Mouse (Mus musculus) heart, embryonic 13.5 days (tissue): ENCODE results near the gene Nudt2. TPM values are rescaled to one million over a fixed set of nuclear protein-coding genes. Genes with fewer than 3 reads are reported as not detected.
A peak's percentile ranks its signal among the peaks of the same experiment; 100 is the strongest.

ENCODE experiments used
- ATAC-seq: fragments of 200-750 bp; cut with Nextera tagmentation; 2 replicates; pipeline ENCODE4 v1.8.0; 2017; ENCODE audit warnings: moderate TSS enrichment; ENCODE audit not compliant: insufficient number of reproducible peaks, low FRiP score, low TSS enrichment; ENCODE audit errors: extremely low read depth
- H3K27ac ChIP-seq: fragments of 300-500 bp; sonication (generic); replicated peaks from 2 replicates; pipeline ENCODE4 v1.5.1; 2015; ENCODE audit warnings: moderate library complexity, mild to moderate bottlenecking, inconsistent platforms
- H3K27me3 ChIP-seq: fragments of 300-500 bp; sonication (generic); replicated peaks from 2 replicates; pipeline ENCODE4 v1.6.1; 2015; ENCODE audit warnings: mild to moderate bottlenecking, inconsistent platforms
- H3K36me3 ChIP-seq: fragments of 300-500 bp; sonication (generic); 2 replicates; pipeline ENCODE4 v1.6.1; 2015; ENCODE audit warnings: mild to moderate bottlenecking, inconsistent platforms
- H3K4me1 ChIP-seq: fragments of 300-500 bp; sonication (generic); 2 replicates; pipeline ENCODE4 v1.6.1; 2015; ENCODE audit warnings: inconsistent platforms
- H3K4me2 ChIP-seq: fragments of 300-500 bp; sonication (generic); 2 replicates; pipeline ENCODE4 v1.6.1; 2015; ENCODE audit warnings: inconsistent platforms, mild to moderate bottlenecking, moderate library complexity
- H3K4me3 ChIP-seq: fragments of 300-500 bp; sonication (generic); 2 replicates; pipeline ENCODE4 v1.5.1; 2015; ENCODE audit warnings: moderate library complexity, mild to moderate bottlenecking, inconsistent platforms
- H3K9ac ChIP-seq: fragments of 300-500 bp; sonication (generic); 2 replicates; pipeline ENCODE4 v1.6.1; 2015; ENCODE audit warnings: inconsistent platforms, mild to moderate bottlenecking, moderate library complexity
- H3K9me3 ChIP-seq: fragments of 300-500 bp; sonication (generic); 2 replicates; pipeline ENCODE4 v1.6.1; 2016; ENCODE audit warnings: inconsistent platforms
- WGBS: fragments of 180-500 bp; shearing (Covaris S2); methylation state at CpG from one replicate; pipeline ENCODE4 v1.1.7; 2015; ENCODE audit warnings: mixed read lengths; 5-methylcytosine and 5-hydroxymethylcytosine counted together
- polyA plus RNA-seq: library from polyadenylated mRNA; unstranded; fragments of >200 nt; fragmentation: Nextera tagmentation; extraction: Ambion mirVana; gene quantifications from 2 replicates; pipeline ENCODE4 v1.2.1, GENCODE M21; 2015

Nudt2 gene
- polyA plus RNA-seq, 1 experiment from 2014 or later: 39.6 TPM

DNA sequence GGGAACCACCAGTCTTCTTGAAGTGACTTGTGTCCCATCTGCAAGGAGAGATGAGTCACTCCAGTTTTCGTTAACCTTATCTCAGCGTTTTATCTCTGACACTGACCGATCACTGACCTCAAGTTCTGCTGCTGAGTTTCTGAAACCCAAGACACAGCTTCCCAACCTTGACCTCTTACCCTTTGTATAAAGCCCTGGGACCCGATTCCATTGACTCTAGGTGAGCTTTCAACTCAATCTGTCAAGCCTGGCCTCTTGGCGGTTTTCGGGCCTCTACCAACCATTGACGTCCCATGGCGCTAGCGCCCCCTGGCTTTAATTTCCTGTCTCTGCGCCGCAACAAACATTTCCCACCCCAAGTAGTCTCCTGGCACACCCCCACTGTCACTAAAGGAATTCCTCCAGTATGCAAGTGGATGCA is 40.2 kb downstream of the Nudt2 start:
- no peak for ATAC-seq
- Histone ChIP-seq H3K27ac (no peak overlapping the region), H3K27me3 (peaks cover 67% of the 10 kb centered on the region), H3K9me3 (no peaks in the 10 kb centered on the region), H3K4me1 (peaks cover 26% of the 10 kb centered on the region), H3K9ac (no peak overlapping the region), H3K4me2 (no peak overlapping the region), H3K4me3 (no peak overlapping the region), H3K36me3 (no peaks in the 10 kb centered on the region)
- 43% methylated on average over 11 of the region's 11 CpGs for whole genome bisulfite sequencing

DNA sequence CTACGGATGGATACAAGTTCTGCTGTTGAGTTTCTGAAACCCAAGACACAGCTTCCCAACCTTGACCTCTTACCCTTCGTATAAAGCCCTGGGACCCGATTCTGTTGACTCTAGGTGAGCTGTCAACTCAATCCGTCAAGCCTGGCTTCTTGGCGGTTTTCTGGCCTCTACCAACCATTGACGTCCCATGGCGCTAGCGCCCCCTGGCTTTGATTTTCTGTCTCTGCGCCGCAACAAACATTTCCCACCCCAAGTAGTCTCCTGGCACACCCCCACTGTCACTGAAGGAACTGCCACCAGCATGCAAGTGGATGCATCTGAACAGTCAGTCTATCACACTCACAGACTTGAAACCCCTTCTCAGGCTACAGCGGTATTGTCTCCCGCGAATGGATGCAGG is 41.2 kb downstream of the Nudt2 start:
- H3K4me3 ChIP-seq: peak overlapping the region; percentile 63
- ATAC-seq: no peak
- H3K4me2 ChIP-seq: peak overlapping the region; percentile 98
- peaks cover 26% of the 10 kb centered on the region for H3K4me1 ChIP-seq
- H3K36me3 ChIP-seq: no peaks in the 10 kb centered on the region
- peaks cover 66% of the 10 kb centered on the region for H3K27me3 ChIP-seq
- peak overlapping the region; percentile 79; the same call in 1 of the 2 replicates for H3K9ac ChIP-seq
- no peaks in the 10 kb centered on the region for H3K9me3 ChIP-seq
- no peak overlapping the region for H3K27ac ChIP-seq
- WGBS: 11% methylated on average over 13 of the region's 13 CpGs

DNA sequence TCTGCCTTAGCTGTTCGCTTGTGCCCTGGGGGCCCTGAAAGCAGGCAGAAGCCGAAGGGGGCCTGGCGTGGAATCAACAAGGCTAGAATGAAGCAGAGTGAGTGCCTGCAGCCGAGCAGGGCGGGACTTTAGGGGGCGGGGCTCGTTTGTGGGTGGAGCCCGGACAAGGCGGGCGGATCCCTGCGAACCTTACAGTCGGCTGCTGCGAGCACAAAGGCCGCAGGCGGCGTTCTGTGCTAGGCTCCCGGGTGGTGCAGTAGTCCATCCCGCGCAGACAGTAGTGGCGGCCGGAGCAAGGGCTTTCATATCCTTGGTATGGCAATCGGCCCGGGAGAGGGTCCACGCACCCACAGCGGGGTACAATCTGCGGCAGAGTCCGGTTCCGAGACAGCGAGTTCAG is 42.0 kb downstream of the Nudt2 start:
- Histone ChIP-seq H3K9me3 (no peaks in the 10 kb centered on the region), H3K36me3 (no peaks in the 10 kb centered on the region), H3K27ac (no peak overlapping the region), H3K4me1 (peaks cover 26% of the 10 kb centered on the region), H3K4me3 (peak overlapping the region; percentile 63), H3K4me2 (peak overlapping the region; percentile 98), H3K27me3 (peaks cover 66% of the 10 kb centered on the region), H3K9ac (peak overlapping the region; percentile 79)
- peak; percentile 55 for ATAC-seq
- under 1% methylated on average over 29 of the region's 29 CpGs for WGBS

DNA sequence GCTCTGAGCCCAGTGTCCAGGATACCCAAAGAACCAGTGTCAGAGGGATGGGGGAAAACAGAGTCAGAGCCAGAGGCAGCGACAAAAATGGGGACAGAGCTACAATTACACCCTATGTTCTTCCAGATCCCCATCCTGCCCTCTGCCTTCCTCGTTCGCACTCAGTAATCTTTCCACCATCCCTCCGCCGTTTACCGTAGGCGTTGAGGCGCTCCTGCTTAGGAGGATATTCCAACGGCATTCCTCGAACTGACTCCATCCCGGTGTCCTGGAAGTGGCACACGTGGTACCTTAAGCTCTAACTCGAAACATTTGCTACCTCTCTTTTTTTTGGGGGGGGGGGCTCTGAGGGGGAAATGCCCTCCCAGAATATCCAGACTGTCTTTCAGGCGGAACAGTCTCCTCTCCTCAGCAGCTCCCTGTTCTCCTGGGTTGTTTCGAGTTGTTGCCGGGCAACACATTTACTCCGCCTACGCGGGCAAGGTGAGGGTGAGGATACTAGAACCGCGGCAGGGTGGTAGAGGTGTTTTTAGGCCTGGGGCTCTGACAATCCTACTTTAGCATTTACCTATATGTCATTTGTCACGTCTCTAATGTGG is 42.5 kb downstream of the Nudt2 start:
- peak overlapping the region; percentile 98 for H3K4me2 ChIP-seq
- H3K4me1 ChIP-seq: peaks cover 21% of the 10 kb centered on the region
- peak overlapping the region; percentile 63 for H3K4me3 ChIP-seq
- H3K36me3 ChIP-seq: no peaks in the 10 kb centered on the region
- H3K9ac ChIP-seq: peak overlapping the region; percentile 79
- H3K27me3 ChIP-seq: peaks cover 66% of the 10 kb centered on the region
- no peak overlapping the region for H3K27ac ChIP-seq
- no peaks in the 10 kb centered on the region for H3K9me3 ChIP-seq
- ATAC-seq: no peak
- 3% methylated on average over 22 of the region's 22 CpGs for WGBS

DNA sequence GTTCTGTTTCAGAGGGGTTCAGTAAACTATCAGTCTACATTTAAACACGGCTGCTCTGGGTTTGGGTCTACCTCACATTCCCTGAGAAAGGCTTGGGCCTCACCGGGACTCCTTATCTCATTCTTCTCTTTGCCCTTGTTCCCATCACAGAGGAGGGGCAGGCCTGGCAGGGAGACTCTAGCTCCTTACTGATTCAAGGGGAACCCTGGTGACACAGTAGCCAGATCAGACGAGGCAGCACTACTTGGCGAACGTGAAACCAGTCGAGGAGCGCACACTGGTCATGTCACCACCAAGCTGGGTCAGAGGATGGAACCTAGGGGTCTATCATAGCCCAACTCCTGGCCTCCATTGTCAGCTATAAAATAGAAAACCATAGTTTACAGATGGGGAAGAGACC is 43.0 kb downstream of the Nudt2 start:
- H3K9me3 ChIP-seq: no peaks in the 10 kb centered on the region
- H3K4me3 ChIP-seq: no peak overlapping the region
- H3K27ac ChIP-seq: no peak overlapping the region
- H3K9ac ChIP-seq: peak overlapping the region; percentile 79; the same call in 1 of the 2 replicates
- peaks cover 67% of the 10 kb centered on the region for H3K27me3 ChIP-seq
- WGBS: 42% methylated on average over 7 of the region's 7 CpGs
- peaks cover 18% of the 10 kb centered on the region for H3K4me1 ChIP-seq
- no peak overlapping the region for H3K4me2 ChIP-seq
- ATAC-seq: no peak
- no peaks in the 10 kb centered on the region for H3K36me3 ChIP-seq

DNA sequence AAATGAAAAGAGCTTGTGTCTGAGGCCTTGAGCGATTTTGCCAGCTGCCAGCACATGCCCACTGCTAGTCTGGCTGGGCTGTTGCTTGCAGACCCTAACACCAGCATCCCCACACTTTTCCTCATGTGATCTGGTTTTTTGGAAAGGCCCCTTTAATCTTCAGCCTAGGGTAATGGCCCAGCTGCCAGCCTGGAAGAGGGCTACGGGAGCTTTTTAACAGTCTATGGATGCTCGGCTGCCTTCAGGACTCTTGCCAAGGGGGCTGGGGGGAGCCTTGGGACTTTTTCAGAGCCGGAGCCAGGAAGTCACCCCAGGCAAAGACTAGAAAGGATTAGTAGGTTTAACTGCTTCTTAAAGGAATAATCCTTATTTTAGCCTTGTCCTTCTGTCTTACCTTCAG is 48.4 kb downstream of the Nudt2 start:
- H3K4me3 ChIP-seq: no peak overlapping the region
- H3K36me3 ChIP-seq: no peaks in the 10 kb centered on the region
- no peak for ATAC-seq
- no peak overlapping the region for H3K4me2 ChIP-seq
- no peak overlapping the region for H3K27ac ChIP-seq
- peaks cover 61% of the 10 kb centered on the region for H3K27me3 ChIP-seq
- 45% methylated on average over 4 of the region's 4 CpGs for WGBS
- H3K9me3 ChIP-seq: no peaks in the 10 kb centered on the region
- H3K9ac ChIP-seq: no peak overlapping the region
- H3K4me1 ChIP-seq: no peaks in the 10 kb centered on the region; the same call in 1 of the 2 replicates

DNA sequence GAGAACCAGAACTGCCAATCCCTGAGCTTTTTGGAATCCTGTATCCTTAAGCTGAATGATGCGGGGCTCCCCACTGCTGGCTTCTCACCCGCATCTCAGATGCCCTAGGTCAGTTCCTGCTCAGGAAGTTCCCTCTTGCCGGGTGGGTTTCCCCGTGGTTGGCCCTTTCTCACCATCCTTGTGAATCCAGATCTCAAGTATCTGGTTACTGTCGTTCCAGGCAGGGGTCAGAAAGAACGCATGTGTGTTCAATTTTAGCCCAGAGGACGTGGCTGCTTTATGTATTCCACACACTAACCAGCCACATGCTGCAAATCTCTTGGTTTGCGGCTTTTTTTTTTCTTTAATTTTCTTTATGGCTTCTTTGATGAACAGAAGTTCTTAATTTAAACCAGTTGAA is 48.8 kb downstream of the Nudt2 start:
- 22% methylated on average over 8 of the region's 8 CpGs for WGBS
- ATAC-seq: no peak
- no peak overlapping the region for H3K27ac ChIP-seq

DNA sequence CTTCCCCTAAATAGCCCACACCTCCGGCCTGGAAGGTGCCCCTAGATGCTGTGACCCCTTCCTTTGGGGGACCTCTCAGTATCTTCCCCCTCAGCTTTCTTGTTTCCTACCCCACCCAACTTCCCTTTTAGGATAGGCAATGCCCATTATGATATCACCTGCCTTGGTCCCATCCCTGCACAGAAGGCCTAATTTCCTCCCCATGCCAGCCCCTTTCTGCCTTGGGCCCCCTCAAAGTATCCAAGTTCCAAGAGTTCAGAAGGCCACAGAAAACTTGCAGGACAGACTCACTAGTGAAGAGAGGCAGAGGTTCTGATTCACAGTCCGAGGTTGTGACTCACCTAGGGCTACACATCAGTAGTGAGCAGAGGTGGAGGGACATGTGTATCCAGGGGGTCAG is 52.3 kb downstream of the Nudt2 start, which contains the start of gene 1110017D15Rik:
Gene 1110017D15Rik (minus strand): TSS at position 101 of the 400 bp plus-strand sequence.
- Histone ChIP-seq H3K27ac (no peak within 1 kb of the TSS), H3K27me3 (peaks cover 44% of the 10 kb centered on the region), H3K4me2 (no peak within 1 kb of the TSS), H3K4me3 (no peak within 1 kb of the TSS), H3K4me1 (no peaks in the 10 kb centered on the region; the same call in 1 of the 2 replicates), H3K9me3 (no peaks in the 10 kb centered on the region), H3K36me3 (no peaks in the 10 kb centered on the region; the same call in 1 of the 2 replicates), H3K9ac (no peak within 1 kb of the TSS)
- 73% methylated on average over 2 of the region's 2 CpGs for WGBS
- ATAC-seq: no peak

More for the DNA sequence above, 48.8 kb downstream of the Nudt2 start:
- Histone ChIP-seq H3K4me3 (no peak overlapping the region), H3K9ac (no peak overlapping the region), H3K9me3 (no peaks in the 10 kb centered on the region), H3K4me1 (no peaks in the 10 kb centered on the region; the same call in 1 of the 2 replicates), H3K4me2 (no peak overlapping the region), H3K36me3 (no peaks in the 10 kb centered on the region), H3K27me3 (peaks cover 57% of the 10 kb centered on the region)

DNA sequence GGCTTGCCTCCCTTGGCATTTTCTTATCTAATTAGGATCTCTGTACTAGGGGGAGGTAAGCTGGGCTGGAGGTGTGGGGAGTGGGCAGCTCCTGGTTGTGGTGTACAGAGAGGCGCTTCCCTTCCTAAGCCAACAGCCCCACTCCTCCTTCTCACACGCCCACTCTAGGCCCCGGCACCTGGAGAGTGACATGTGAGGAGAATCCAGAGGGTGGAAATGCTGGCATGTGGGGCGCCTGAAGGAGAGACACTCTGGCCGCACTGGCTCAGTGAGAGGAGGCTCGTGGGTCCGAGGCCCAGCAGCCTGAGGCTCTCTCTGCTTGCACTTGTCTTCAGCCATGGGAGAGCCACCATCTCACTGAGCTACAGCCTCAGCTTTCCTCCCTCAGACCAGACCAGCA is 53.4 kb downstream of the Nudt2 start:
- Histone ChIP-seq H3K27ac (no peak overlapping the region), H3K4me2 (no peak overlapping the region), H3K36me3 (no peaks in the 10 kb centered on the region; the same call in 1 of the 2 replicates), H3K9ac (no peak overlapping the region), H3K4me1 (no peaks in the 10 kb centered on the region; the same call in 1 of the 2 replicates), H3K4me3 (no peak overlapping the region), H3K9me3 (no peaks in the 10 kb centered on the region), H3K27me3 (peaks cover 36% of the 10 kb centered on the region)
- WGBS: 66% methylated on average over 7 of the region's 7 CpGs
- ATAC-seq: no peak

DNA sequence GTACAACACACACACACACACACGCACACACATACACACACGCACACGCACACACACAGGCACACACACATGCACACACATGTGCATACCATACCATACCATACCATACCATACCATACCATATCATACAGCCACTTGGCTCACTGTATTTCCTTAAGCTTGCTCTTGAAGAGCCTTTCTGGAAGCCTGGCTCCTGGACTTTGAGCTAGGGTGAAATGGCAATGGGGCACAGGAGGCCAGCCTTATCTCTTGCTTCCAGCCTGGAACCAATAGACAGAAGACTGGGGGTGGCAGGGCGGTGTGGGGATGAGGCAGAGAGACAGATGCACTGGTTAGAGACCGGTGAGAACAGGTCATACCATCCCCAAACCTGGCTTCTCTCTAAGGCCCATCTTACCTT is 54.2 kb downstream of the Nudt2 start:
- 75% methylated on average over 5 of the region's 5 CpGs for WGBS
- Histone ChIP-seq H3K9ac (no peak overlapping the region), H3K4me1 (no peaks in the 10 kb centered on the region), H3K36me3 (no peaks in the 10 kb centered on the region; the same call in 1 of the 2 replicates), H3K27ac (no peak overlapping the region), H3K4me2 (no peak overlapping the region), H3K4me3 (no peak overlapping the region), H3K9me3 (no peaks in the 10 kb centered on the region), H3K27me3 (peaks cover 38% of the 10 kb centered on the region)
- no peak for ATAC-seq

DNA sequence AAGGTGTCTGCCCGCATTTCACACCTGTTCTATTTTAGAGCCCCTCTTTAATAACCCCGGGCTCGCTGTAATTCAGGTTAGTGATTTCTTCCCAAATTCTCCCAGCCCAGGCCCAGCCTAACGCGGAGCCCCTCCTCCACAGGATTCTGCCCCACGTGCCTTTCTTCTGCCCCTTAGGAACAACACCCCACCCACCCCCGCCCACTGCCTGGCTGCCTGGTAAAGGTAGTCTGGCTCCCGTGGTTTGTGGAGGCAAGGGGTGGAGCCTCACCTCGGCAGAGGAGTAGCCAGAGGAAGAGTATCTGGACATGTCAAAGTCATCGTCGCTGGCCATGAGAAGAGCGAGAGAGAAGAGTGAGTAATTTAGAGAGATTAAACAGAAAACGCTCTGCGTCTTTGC is 55.7 kb downstream of the Nudt2 start:
- Histone ChIP-seq H3K4me3 (no peak overlapping the region), H3K9ac (no peak overlapping the region), H3K4me2 (no peak overlapping the region), H3K36me3 (no peaks in the 10 kb centered on the region; the same call in 1 of the 2 replicates), H3K4me1 (no peaks in the 10 kb centered on the region), H3K27me3 (peaks cover 38% of the 10 kb centered on the region), H3K9me3 (no peaks in the 10 kb centered on the region), H3K27ac (no peak overlapping the region)
- 28% methylated on average over 14 of the region's 14 CpGs for WGBS
- no peak for ATAC-seq

DNA sequence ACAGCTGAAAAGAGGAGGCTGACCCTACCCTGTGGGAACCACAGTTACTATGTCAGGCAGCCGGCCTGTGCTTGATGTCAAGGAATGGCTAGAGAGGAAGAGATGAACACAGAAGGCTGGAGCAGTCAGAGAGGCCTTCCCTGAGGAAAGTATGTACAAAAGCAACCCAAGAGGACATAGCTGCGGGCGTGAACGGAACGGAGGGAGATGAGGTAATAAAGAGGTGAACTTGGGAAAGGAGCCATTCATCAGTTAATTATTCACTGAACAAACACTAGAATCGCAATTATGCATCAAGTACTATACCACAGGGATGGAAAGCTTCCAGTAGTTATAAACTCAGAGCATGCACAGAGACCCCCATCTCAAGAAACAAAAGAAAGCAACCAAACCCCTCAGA is 57.2 kb downstream of the Nudt2 start:
- no peak overlapping the region for H3K4me2 ChIP-seq
- WGBS: 80% methylated on average over 6 of the region's 6 CpGs
- no peaks in the 10 kb centered on the region; the same call in 1 of the 2 replicates for H3K36me3 ChIP-seq
- H3K9me3 ChIP-seq: no peaks in the 10 kb centered on the region
- no peak overlapping the region for H3K9ac ChIP-seq
- no peak overlapping the region for H3K4me3 ChIP-seq
- H3K4me1 ChIP-seq: peaks cover 4% of the 10 kb centered on the region; the same call in 1 of the 2 replicates
- peaks cover 38% of the 10 kb centered on the region for H3K27me3 ChIP-seq
- no peak overlapping the region for H3K27ac ChIP-seq
- no peak for ATAC-seq
